Mouse (Mus musculus): ENCODE results near the gene 5330417C22Rik. TPM values are rescaled to one million over a fixed set of nuclear protein-coding genes. Genes with fewer than 3 reads are reported as not detected.

5330417C22Rik gene
- total and polyA plus RNA-seq, 2 experiments, result 0.45 to 0.55 TPM

DNA sequence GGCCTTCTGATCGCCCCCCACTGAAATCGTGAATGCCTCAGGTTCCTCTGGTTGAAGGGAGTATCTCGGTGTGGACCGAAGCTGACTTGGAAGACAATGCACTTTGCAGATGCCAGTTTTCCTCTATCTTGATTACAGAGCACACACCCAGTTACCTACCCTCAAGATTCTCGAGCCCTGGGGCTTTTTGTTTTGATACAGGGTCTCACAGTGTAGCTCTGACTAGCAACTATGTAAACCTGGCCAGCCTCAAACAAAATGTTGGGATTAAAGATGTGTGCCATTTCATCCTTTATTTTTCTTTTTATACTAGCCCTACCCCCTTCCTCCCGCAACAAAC, 91.0 kb downstream of the 5330417C22Rik start:
- TF ChIP-seq POLR2A (IDR thresholded peaks at IDR 0.05; ENCODE audit: extremely low read depth, insufficient read depth, low read length) (no peak), CTCF (IDR thresholded peaks at IDR 0.05; ENCODE audit: low read depth, low read length) (no peak)

DNA sequence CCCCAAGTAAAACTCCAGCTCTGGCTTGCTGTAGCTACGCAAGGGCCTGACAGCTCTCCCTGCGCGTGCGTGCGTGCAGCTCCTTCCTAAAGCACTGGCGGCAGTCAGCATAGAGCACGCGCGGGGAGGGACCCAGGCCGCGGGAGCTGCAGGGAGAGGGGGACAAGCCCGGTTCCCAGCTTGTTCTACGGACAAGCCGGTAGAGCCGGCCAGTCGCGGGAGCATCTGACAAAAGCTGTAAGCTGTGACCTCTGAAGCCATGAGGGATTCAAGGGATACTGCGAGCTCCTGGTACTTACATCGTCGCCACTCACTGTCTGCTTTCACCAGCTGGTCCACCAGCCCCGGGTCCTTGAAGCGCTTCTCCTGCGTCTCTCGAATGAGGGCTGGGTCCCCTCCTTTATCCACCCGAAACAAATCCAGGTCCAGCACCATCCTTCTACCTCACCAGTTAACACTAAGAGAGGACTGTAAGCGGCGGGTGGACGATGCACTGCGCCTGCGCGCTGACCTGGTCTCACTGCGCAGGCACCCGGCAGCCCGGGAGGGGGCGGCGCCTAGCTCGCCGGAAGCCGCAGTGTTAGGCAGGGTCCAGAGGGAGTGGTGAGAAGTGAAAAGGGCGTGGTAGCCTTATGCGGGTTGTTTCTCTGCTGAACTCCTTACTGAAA, 91.5 kb downstream of the 5330417C22Rik start, which contains the start of gene Sars:
Gene Sars, minus strand, starts transcription at position 512 of the 668 bp plus-strand sequence.
- DNase-seq (ENCODE audit: extremely low read depth, low read depth, low spot score), result peak; percentile 78
- Histone ChIP-seq H3K9ac (ENCODE audit: low read depth, low read length) (peak within 1 kb of the TSS; percentile 81), H3K27ac (replicated peaks; ENCODE audit: insufficient read depth, low read depth, low read length) (peak within 1 kb of the TSS; percentile 89), H3K4me3 (ENCODE audit: insufficient read depth, low read depth, low read length) (peak within 1 kb of the TSS; percentile 81), H3K27me3 (ENCODE audit: control insufficient read depth, insufficient read depth, low read length) (no peaks in the 10 kb centered on the region), H3K36me3 (ENCODE audit: control insufficient read depth, insufficient read depth, low read length) (no peaks in the 10 kb centered on the region), H3K4me1 (ENCODE audit: control insufficient read depth, insufficient read depth, low read length) (peaks cover 2% of the 10 kb centered on the region), H3K79me2 (ENCODE audit: control insufficient read depth, insufficient read depth, low read length) (peaks cover 25% of the 10 kb centered on the region)
- WGBS, result under 1% methylated on average over 41 of the region's 41 CpGs
- TF ChIP-seq POLR2A (IDR thresholded peaks at IDR 0.05; ENCODE audit: extremely low read depth, insufficient read depth, low read length) (peak; percentile 59; the same call in 1 of the 2 replicates), CTCF (IDR thresholded peaks at IDR 0.05; ENCODE audit: low read depth, low read length) (no peak)

More for the DNA sequence above, 91.0 kb downstream of the 5330417C22Rik start:
- DNase-seq (ENCODE audit: extremely low read depth, low read depth, low spot score), result no peak
- Histone ChIP-seq H3K36me3 (ENCODE audit: control insufficient read depth, insufficient read depth, low read length) (no peaks in the 10 kb centered on the region), H3K4me3 (ENCODE audit: insufficient read depth, low read depth, low read length) (peak overlapping the region; percentile 81), H3K27ac (replicated peaks; ENCODE audit: insufficient read depth, low read depth, low read length) (0 out of 2 replicates have a peak overlapping the region, but pooled peaks have one; percentile 3), H3K27me3 (ENCODE audit: control insufficient read depth, insufficient read depth, low read length) (no peaks in the 10 kb centered on the region), H3K4me1 (ENCODE audit: control insufficient read depth, insufficient read depth, low read length) (peaks cover 2% of the 10 kb centered on the region), H3K9ac (ENCODE audit: low read depth, low read length) (peak overlapping the region; percentile 58), H3K79me2 (ENCODE audit: control insufficient read depth, insufficient read depth, low read length) (peaks cover 24% of the 10 kb centered on the region)
- 13% methylated on average over 6 of the region's 6 CpGs for WGBS

DNA sequence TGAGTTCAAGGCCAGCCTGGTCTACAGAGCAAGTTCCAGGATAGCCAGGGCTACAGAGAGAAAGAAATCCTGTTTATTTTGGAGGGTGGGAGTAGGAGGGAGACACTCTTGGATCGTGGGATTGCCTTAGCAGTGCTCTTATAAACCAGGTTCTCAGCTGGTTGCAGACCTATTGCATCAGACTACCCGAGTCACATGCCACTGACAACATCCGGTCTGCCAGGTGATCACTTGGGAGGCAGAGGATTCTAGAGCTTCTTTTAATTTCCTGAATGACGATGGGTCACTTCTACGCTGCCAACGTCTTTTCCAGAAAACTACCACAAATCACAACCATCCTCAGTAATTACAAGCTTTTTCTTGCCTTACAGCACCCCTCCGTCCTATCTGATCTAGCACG, 92.3 kb downstream of the 5330417C22Rik start:
- H3K36me3 ChIP-seq (ENCODE audit: control insufficient read depth, insufficient read depth, low read length), result no peaks in the 10 kb centered on the region
- H3K9ac ChIP-seq (ENCODE audit: low read depth, low read length), result peak overlapping the region; percentile 81
- H3K27me3 ChIP-seq (ENCODE audit: control insufficient read depth, insufficient read depth, low read length), result no peaks in the 10 kb centered on the region
- TF ChIP-seq CTCF (IDR thresholded peaks at IDR 0.05; ENCODE audit: low read depth, low read length) (no peak), POLR2A (IDR thresholded peaks at IDR 0.05; ENCODE audit: extremely low read depth, insufficient read depth, low read length) (no peak)
- H3K27ac ChIP-seq (replicated peaks; ENCODE audit: insufficient read depth, low read depth, low read length), result peak overlapping the region; percentile 89
- peak overlapping the region; percentile 81 for H3K4me3 ChIP-seq (ENCODE audit: insufficient read depth, low read depth, low read length)
- DNase-seq (ENCODE audit: extremely low read depth, low read depth, low spot score), result peak; percentile 91
- H3K4me1 ChIP-seq (ENCODE audit: control insufficient read depth, insufficient read depth, low read length), result peaks cover 2% of the 10 kb centered on the region
- H3K79me2 ChIP-seq (ENCODE audit: control insufficient read depth, insufficient read depth, low read length), result peaks cover 27% of the 10 kb centered on the region
- 2% methylated on average over 8 of the region's 8 CpGs for WGBS

DNA sequence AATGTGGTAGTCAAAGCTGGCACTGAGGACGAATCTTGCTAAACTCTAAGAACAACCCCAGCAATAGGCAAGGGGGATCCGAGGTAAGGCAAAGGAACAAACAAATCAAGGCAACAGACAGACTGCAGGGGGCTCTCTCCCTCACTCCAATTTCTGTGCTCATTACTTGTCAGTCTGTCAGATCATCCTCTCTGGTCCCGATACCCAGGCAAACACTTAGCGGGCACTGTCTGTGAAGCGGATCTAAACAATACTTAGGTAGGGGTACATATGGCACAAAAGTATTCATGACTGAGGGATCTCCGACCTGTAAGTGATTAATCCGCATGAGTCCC, 100.0 kb downstream of the 5330417C22Rik start:
- peaks cover 47% of the 10 kb centered on the region for H3K36me3 ChIP-seq (ENCODE audit: control insufficient read depth, insufficient read depth, low read length)
- TF ChIP-seq POLR2A (IDR thresholded peaks at IDR 0.05; ENCODE audit: extremely low read depth, insufficient read depth, low read length) (no peak), CTCF (IDR thresholded peaks at IDR 0.05; ENCODE audit: low read depth, low read length) (no peak)
- DNase-seq (ENCODE audit: extremely low read depth, low read depth, low spot score), result no peak
- H3K4me1 ChIP-seq (ENCODE audit: control insufficient read depth, insufficient read depth, low read length), result no peaks in the 10 kb centered on the region; the same call in 1 of the 2 replicates
- H3K27me3 ChIP-seq (ENCODE audit: control insufficient read depth, insufficient read depth, low read length), result no peaks in the 10 kb centered on the region
- no peak overlapping the region for H3K9ac ChIP-seq (ENCODE audit: low read depth, low read length)
- H3K4me3 ChIP-seq (ENCODE audit: insufficient read depth, low read depth, low read length), result no peak overlapping the region
- H3K79me2 ChIP-seq (ENCODE audit: control insufficient read depth, insufficient read depth, low read length), result peaks cover 11% of the 10 kb centered on the region
- 93% methylated on average over 7 of the region's 7 CpGs for WGBS
- no peak overlapping the region for H3K27ac ChIP-seq (replicated peaks; ENCODE audit: insufficient read depth, low read depth, low read length)

DNA sequence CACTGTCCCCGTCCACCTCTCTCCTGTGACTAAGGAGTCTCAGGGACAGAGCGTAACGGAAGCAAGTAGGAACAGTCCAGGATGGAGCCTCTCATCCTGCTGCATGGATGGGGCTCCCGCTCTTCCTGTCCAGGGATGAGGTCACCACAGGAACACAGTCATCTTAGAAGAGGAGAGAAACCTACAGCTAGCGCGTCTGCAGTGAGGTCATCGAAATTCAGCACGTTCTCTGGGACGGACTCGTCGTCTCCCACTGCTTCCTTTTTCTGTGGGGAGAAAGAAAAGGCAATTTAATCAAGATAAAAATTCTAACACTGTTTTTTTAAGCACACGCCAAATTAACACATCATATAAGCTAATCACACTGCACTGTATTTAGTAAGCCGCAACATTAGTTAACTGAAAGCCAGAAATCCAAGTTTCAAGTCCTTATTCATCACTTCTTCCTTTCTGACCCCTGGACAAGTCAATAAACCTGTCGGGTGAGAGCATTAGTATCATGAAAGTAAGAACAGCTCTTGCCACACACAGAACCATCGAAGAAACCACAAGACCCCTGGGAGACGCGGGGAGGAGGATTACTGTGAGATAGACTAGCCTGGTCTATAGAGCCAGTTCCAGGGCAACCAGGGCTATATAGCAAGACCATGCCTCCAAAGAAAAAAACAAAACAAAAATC, 100.5 kb downstream of the 5330417C22Rik start:
- Histone ChIP-seq H3K4me1 (ENCODE audit: control insufficient read depth, insufficient read depth, low read length) (no peaks in the 10 kb centered on the region), H3K4me3 (ENCODE audit: insufficient read depth, low read depth, low read length) (no peak overlapping the region), H3K79me2 (ENCODE audit: control insufficient read depth, insufficient read depth, low read length) (peaks cover 7% of the 10 kb centered on the region; the same call in 1 of the 2 replicates), H3K27me3 (ENCODE audit: control insufficient read depth, insufficient read depth, low read length) (no peaks in the 10 kb centered on the region), H3K36me3 (ENCODE audit: control insufficient read depth, insufficient read depth, low read length) (peaks cover 52% of the 10 kb centered on the region), H3K9ac (ENCODE audit: low read depth, low read length) (no peak overlapping the region), H3K27ac (replicated peaks; ENCODE audit: insufficient read depth, low read depth, low read length) (no peak overlapping the region)
- no peak for DNase-seq (ENCODE audit: extremely low read depth, low read depth, low spot score)
- TF ChIP-seq POLR2A (IDR thresholded peaks at IDR 0.05; ENCODE audit: extremely low read depth, insufficient read depth, low read length), result no peak
- WGBS, result 81% methylated on average over 17 of the region's 17 CpGs
